Mouse (Mus musculus): ENCODE data around the gene Kifc3.

GRCm38 (mm10) chr8:95165923-95166322 is 36.7 kb downstream of the Kifc3 start:
- TF ChIP-seq CTCF (IDR thresholded peaks at IDR 0.05; ENCODE audit: borderline replicate concordance, extremely low read depth, insufficient read depth, insufficient read length) (no peak), POLR2A (IDR thresholded peaks at IDR 0.05; ENCODE audit: borderline replicate concordance, extremely low read depth, insufficient read depth, insufficient read length, poor library complexity, severe bottlenecking) (no peak)
